Mouse (Mus musculus): ENCODE results near the gene Fam214a. TPM values are rescaled to one million over a fixed set of nuclear protein-coding genes. Genes with fewer than 3 reads are reported as not detected.

Gene Fam214a
- polyA plus RNA-seq, 1 experiment from 2014 or later = 11.1 TPM

DNA sequence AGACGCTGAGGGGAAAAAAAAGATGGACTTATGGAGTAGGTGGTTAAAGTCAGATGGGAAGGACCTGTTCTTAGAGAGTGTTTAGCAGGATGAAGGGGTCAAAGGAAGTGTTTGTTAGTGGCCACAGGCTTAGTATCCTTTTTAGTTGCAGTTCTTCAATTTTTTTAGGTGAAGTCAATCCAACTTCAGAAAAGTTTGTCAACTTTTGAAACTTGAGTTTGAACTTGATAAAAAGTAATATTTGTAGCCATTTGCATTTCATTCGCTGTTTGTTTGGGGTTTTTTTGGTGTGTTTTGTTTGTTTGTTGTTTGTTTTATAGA, 1.2 kb downstream of the Fam214a start:
- Histone ChIP-seq H3K36me3 (peaks cover 6% of the 10 kb centered on the region; the same call in 1 of the 2 replicates), H3K9ac (no peak overlapping the region), H3K27ac (no peak overlapping the region), H3K9me3 (no peaks in the 10 kb centered on the region), H3K4me3 (peak overlapping the region; percentile 99), H3K27me3 (no peaks in the 10 kb centered on the region), H3K4me1 (peaks cover 14% of the 10 kb centered on the region), H3K4me2 (peak overlapping the region; percentile 85)
- 50% methylated on average over 2 of the region's 2 CpGs for WGBS
- no peak for ATAC-seq (ENCODE audit: insufficient number of reproducible peaks, low FRiP score, low TSS enrichment, low read depth)

DNA sequence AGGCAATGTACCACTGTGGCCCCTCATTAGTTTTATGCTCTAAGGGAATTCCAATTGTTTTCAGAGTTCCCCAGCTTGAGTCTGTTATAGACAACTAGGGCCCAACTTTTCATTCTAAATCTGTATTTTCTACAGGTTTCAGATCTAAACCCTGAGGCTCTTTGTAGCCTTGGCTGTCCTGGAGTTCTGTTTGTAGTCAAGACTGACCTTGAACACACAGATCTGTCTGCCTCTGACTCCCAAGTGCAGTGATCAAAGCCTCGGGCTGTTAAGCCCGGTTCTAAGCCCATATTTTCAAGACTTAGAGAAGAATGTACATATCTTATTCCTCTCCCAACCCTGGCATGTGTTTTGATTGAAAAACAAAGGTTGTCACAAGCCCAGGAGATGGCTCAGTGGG, 1.7 kb downstream of the Fam214a start:
- H3K4me2 ChIP-seq = 0 out of 2 replicates have a peak overlapping the region, but pooled peaks have one; percentile 85
- H3K9me3 ChIP-seq = no peaks in the 10 kb centered on the region
- peaks cover 14% of the 10 kb centered on the region for H3K4me1 ChIP-seq
- H3K36me3 ChIP-seq = peaks cover 11% of the 10 kb centered on the region; the same call in 1 of the 2 replicates
- no peak overlapping the region for H3K27ac ChIP-seq
- no peak for ATAC-seq (ENCODE audit: insufficient number of reproducible peaks, low FRiP score, low TSS enrichment, low read depth)
- H3K27me3 ChIP-seq = no peaks in the 10 kb centered on the region
- H3K4me3 ChIP-seq = no peak overlapping the region
- H3K9ac ChIP-seq = no peak overlapping the region
- 86% methylated on average over 2 of the region's 2 CpGs for WGBS

DNA sequence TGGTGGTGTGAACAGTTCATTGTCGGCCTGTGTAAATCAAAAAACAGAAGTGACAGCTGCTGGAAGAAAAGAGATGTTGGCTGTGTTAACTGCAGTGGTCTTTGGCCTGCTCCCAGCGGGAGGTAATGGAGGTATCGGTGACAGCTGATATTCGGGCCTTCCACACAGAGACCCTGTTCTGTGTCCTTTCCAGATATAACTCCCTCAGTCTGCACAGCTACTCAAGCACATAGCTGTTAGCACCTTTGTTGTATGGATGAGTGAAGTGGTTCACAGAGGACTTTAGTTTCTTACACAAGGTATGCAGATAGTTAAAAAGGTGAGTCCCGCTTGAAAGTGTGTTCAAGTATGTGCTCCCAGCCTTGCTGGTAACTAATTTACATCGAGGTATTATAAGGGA, 7.9 kb downstream of the Fam214a start:
- 67% methylated on average over 6 of the region's 6 CpGs for WGBS
- ATAC-seq (ENCODE audit: insufficient number of reproducible peaks, low FRiP score, low TSS enrichment, low read depth) = no peak
- H3K27ac ChIP-seq = no peak overlapping the region

DNA sequence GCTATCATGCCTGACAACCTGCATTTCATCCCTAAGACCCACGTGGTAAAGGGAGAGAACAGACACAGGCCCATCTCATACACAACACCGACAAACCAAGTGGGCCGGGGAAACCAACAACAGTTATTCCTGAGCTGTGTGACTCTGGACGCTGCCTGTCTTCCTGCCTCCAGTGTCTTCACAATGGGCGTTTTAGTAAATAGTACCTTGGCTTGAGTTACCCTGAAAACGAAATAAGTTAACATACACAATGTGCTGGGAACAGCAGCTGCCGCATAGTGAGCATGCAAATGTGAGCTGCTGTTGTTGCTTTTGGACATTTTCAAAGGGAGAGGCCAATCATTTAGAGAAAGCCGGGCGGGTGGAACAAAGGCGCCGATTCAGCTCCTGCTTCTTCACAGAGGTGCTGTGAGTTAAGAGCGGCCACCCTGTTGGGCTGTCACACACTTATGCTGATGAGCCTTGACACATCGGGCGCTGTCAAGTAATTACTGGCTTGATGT, 8.4 kb downstream of the Fam214a start:
- Histone ChIP-seq H3K4me3 (no peak overlapping the region), H3K9me3 (no peaks in the 10 kb centered on the region), H3K36me3 (peaks cover 12% of the 10 kb centered on the region; the same call in 1 of the 2 replicates), H3K9ac (no peak overlapping the region), H3K27me3 (no peaks in the 10 kb centered on the region), H3K4me1 (no peaks in the 10 kb centered on the region), H3K4me2 (no peak overlapping the region), H3K27ac (no peak overlapping the region)
- ATAC-seq (ENCODE audit: insufficient number of reproducible peaks, low FRiP score, low TSS enrichment, low read depth) = no peak
- 24% methylated on average over 14 of the region's 14 CpGs for WGBS

More for the DNA sequence above, 7.9 kb downstream of the Fam214a start:
- peaks cover 14% of the 10 kb centered on the region; the same call in 1 of the 2 replicates for H3K36me3 ChIP-seq
- H3K9ac ChIP-seq = no peak overlapping the region
- H3K9me3 ChIP-seq = no peaks in the 10 kb centered on the region
- H3K4me2 ChIP-seq = no peak overlapping the region
- H3K4me1 ChIP-seq = no peaks in the 10 kb centered on the region
- H3K4me3 ChIP-seq = no peak overlapping the region
- no peaks in the 10 kb centered on the region for H3K27me3 ChIP-seq

DNA sequence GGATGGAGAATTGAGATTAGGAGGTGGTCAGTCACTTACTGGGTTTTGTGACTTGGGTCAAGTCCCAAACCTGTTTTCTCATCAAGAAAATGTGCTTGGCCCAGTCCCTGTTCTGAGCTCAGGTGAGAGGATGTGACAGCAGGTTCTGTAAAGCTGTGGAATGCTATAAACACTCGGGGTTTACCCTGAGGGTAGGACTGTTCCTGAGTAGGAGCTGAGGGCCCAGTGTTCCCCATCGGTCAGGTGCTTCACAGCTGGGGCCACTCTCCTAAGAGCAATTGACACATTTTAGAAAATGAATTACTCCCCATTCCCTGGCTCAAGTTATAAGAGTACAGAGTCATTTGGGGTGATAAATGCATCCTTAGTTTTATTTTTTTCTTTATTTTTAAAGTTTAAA, 11.3 kb downstream of the Fam214a start:
- no peak overlapping the region for H3K9ac ChIP-seq
- no peak overlapping the region for H3K4me3 ChIP-seq
- H3K36me3 ChIP-seq = peaks cover 7% of the 10 kb centered on the region; the same call in 1 of the 2 replicates
- H3K4me2 ChIP-seq = no peak overlapping the region
- WGBS = 36% methylated on average over 2 of the region's 2 CpGs
- H3K4me1 ChIP-seq = no peaks in the 10 kb centered on the region
- no peaks in the 10 kb centered on the region for H3K27me3 ChIP-seq
- H3K27ac ChIP-seq = no peak overlapping the region
- H3K9me3 ChIP-seq = no peaks in the 10 kb centered on the region
- no peak for ATAC-seq (ENCODE audit: insufficient number of reproducible peaks, low FRiP score, low TSS enrichment, low read depth)

DNA sequence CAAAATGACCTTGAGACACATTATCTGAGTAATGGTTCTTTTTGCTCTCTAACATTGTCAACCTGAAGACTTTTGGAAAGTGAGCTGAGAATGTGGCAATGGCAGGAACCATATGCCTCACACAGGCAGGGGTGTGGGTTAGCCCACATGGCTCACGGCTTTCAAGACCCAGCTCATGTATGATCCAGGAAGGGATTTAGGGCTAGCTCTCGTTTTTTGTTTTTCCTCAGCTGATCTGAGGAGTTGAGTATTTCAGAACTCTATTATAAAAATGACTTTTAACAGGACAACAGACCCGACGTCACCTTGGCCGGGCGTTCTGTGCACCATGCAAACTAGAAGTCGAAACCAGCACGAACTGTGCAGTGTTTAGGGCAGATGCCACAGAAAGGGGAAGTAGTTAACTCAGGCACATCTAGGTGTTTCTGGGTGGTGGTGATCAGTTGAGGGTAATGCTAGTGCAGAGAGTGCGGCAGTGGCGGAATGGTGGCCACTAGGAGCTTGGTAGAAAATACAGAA, 12.2 kb downstream of the Fam214a start:
- WGBS = 84% methylated on average over 10 of the region's 10 CpGs

DNA sequence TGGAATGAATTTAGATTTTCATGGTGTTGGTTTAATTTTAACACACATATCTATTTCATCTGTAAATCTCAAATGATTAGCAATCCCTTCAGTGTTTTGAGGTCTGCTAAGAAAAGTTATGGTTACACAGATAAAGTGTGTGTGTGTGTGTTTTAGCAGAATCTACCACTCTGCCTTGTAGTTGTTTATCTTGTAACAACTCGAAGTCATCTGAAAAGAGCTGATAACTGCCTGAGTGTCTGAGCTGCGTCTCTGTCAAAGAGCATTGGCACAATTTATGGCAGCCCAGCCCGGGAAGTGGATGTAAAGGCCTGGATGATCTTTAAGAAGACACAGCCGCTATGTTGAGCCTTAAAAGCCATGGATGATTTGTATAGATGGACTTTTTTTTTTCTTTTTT, 13.5 kb downstream of the Fam214a start:
- Histone ChIP-seq H3K4me2 (no peak overlapping the region), H3K4me1 (no peaks in the 10 kb centered on the region), H3K27ac (no peak overlapping the region), H3K9ac (no peak overlapping the region), H3K4me3 (no peak overlapping the region), H3K27me3 (no peaks in the 10 kb centered on the region), H3K9me3 (no peaks in the 10 kb centered on the region), H3K36me3 (no peaks in the 10 kb centered on the region)
- no peak for ATAC-seq (ENCODE audit: insufficient number of reproducible peaks, low FRiP score, low TSS enrichment, low read depth)
- 57% methylated on average over 4 of the region's 4 CpGs for WGBS

More for the DNA sequence above, 12.2 kb downstream of the Fam214a start:
- H3K9me3 ChIP-seq = no peaks in the 10 kb centered on the region
- no peak overlapping the region for H3K9ac ChIP-seq
- H3K4me3 ChIP-seq = no peak overlapping the region
- H3K36me3 ChIP-seq = no peaks in the 10 kb centered on the region; the same call in 1 of the 2 replicates
- no peaks in the 10 kb centered on the region for H3K4me1 ChIP-seq
- no peak for ATAC-seq (ENCODE audit: insufficient number of reproducible peaks, low FRiP score, low TSS enrichment, low read depth)
- no peak overlapping the region for H3K27ac ChIP-seq
- no peak overlapping the region for H3K4me2 ChIP-seq
- no peaks in the 10 kb centered on the region for H3K27me3 ChIP-seq

DNA sequence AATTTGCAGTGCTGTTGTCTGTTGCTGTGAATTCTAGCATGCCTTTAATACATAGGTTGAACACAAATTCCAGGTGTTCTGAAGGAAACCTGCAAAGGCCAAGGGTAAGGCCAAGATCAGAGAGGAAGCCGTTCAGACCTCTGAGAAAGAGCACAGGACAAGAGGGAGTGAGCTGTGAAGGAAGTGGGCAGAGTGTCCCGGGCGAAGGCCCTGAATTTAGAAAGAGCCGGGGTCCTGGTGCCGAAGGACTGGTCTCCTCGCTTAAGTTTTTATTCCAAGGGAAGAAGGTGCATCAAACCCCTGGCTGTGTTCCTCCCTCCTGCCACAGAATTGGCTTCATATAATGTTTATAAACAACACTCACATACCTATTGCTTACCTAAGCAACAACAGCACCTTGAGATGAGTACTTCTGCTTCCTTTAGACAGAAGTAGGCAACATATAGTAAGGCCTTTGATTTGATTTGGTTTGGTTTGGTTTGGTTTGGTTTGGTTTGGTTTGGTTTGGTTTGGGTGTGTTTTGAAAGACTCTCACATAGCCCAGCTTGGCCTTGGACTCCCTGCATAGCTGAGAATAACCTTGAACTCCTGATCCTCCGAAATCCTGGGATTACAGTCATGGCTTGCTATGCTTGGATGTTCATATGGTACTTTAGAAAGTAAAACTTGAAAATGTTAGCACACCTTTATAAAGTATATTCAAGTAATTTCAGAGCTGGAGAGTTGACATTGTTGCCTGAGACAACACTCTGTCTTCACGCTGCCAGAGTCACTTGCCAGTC, 16.2 kb downstream of the Fam214a start:
- H3K4me1 ChIP-seq = no peaks in the 10 kb centered on the region
- H3K9me3 ChIP-seq = no peaks in the 10 kb centered on the region
- no peaks in the 10 kb centered on the region for H3K27me3 ChIP-seq
- H3K27ac ChIP-seq = no peak overlapping the region
- H3K4me3 ChIP-seq = no peak overlapping the region
- H3K36me3 ChIP-seq = no peaks in the 10 kb centered on the region
- H3K4me2 ChIP-seq = no peak overlapping the region
- ATAC-seq (ENCODE audit: insufficient number of reproducible peaks, low FRiP score, low TSS enrichment, low read depth) = no peak
- WGBS = 86% methylated on average over 8 of the region's 8 CpGs
- H3K9ac ChIP-seq = no peak overlapping the region

DNA sequence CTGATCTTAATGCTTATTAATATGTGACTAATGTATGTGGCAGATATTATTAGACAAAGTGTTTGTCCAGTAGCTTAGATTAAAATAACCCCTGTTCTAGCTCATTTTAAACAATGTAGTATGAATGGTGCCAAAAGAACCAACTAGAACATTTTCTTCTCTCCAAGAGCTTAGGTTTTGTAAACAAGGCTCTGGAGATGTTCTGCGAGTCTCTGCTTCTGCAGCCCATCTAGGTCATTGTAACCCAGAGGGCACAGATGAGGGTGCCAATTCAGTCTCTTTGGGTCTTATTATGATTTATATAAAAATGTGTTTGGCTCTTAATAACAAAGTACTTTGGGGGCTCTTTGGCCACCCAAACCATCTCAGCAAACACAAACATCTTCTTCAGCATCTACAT, 17.9 kb downstream of the Fam214a start:
- Histone ChIP-seq H3K27ac (no peak overlapping the region), H3K9ac (no peak overlapping the region), H3K4me1 (peaks cover 13% of the 10 kb centered on the region), H3K9me3 (no peaks in the 10 kb centered on the region), H3K4me3 (no peak overlapping the region), H3K27me3 (no peaks in the 10 kb centered on the region), H3K36me3 (no peaks in the 10 kb centered on the region), H3K4me2 (no peak overlapping the region)
- 95% methylated on average over 1 of the region's 1 CpGs for WGBS
- no peak for ATAC-seq (ENCODE audit: insufficient number of reproducible peaks, low FRiP score, low TSS enrichment, low read depth)

DNA sequence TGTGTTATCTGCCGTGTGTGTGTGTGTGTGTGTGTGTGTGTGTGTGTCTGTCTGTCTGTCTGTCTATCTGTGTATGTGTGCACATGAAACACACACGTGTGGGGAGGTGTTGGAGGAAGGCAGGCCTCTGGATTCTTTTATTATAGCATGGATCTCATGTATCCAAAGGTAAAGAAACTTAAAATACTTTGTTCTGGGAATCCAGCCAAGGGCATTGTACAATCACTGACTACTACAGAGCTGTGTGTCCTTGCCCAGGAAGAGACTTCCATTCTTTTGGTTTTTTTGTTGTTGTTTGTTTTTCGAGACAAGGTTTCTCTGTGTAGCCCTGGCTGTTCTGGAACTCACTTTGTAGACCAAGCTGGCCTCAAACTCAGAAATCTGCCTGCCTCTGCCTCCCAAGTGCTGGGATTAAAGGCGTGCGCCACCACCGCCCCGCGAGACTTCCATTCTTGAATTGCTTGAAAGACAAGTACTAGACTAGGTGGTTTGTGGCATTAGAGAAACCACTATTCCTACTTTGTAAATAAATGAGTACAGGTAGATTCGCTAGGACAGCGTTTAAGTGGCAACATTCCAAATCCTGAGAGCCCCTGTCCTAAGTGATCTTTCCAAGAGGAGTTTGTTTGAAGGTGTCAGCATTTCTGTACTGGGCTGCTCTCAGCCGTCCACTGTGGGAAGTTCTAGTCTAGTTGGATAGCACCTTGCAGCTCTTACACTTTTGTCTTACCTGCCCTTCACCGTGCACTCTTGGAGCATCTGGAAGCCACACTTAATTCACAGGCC, 18.7 kb downstream of the Fam214a start:
- no peaks in the 10 kb centered on the region for H3K27me3 ChIP-seq
- H3K4me3 ChIP-seq = no peak overlapping the region
- no peak overlapping the region for H3K9ac ChIP-seq
- no peaks in the 10 kb centered on the region for H3K9me3 ChIP-seq
- peaks cover 14% of the 10 kb centered on the region for H3K4me1 ChIP-seq
- 87% methylated on average over 12 of the region's 12 CpGs for WGBS
- no peak overlapping the region for H3K27ac ChIP-seq
- H3K36me3 ChIP-seq = no peaks in the 10 kb centered on the region
- no peak for ATAC-seq (ENCODE audit: insufficient number of reproducible peaks, low FRiP score, low TSS enrichment, low read depth)
- H3K4me2 ChIP-seq = no peak overlapping the region

DNA sequence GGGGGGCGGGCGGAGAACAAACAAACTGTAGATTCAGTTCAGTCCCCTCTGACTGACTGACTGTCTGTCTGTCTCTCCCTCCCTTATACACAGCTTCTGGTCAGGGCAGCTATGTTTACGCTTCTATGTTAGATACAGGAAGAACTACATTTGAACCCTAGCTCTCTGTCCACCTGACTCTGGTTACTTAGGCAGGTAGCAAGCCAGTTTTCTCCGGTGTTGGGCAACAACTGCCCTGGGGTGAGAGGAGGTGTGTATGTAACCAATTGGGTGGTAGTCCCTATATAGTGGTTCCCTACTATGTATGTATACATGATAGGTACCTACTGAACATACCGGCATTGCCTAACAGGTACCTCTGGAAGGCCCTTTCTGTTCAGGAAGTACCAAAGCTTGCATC, 20.1 kb downstream of the Fam214a start:
- no peak for ATAC-seq (ENCODE audit: insufficient number of reproducible peaks, low FRiP score, low TSS enrichment, low read depth)
- Histone ChIP-seq H3K36me3 (no peaks in the 10 kb centered on the region), H3K9ac (no peak overlapping the region), H3K4me3 (no peak overlapping the region), H3K4me1 (peaks cover 14% of the 10 kb centered on the region), H3K4me2 (no peak overlapping the region), H3K9me3 (no peaks in the 10 kb centered on the region), H3K27me3 (no peaks in the 10 kb centered on the region), H3K27ac (no peak overlapping the region)
- 87% methylated on average over 5 of the region's 5 CpGs for WGBS

DNA sequence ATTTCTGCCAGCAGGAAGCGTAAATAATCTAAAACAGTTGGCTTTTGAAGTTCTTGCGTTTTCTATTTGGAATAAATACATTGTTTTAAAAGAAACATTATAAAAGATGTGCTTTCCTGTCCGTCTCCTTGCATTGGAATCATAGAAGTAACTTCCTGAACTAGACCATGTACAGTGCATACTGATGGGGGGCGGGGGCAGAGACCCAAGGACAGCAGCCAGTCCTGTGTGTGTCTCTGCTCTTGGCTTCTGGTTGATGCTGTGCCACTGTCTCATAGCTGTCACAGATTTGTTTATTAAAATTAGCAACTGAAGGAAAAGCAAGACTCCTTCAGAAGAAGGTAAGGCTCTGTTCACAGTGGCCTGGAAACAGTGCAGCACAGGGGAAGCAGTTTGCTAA, 20.5 kb downstream of the Fam214a start:
- Histone ChIP-seq H3K36me3 (no peaks in the 10 kb centered on the region), H3K4me1 (peaks cover 14% of the 10 kb centered on the region), H3K9ac (no peak overlapping the region), H3K4me3 (no peak overlapping the region), H3K9me3 (no peaks in the 10 kb centered on the region), H3K4me2 (no peak overlapping the region), H3K27me3 (no peaks in the 10 kb centered on the region), H3K27ac (no peak overlapping the region)
- ATAC-seq (ENCODE audit: insufficient number of reproducible peaks, low FRiP score, low TSS enrichment, low read depth) = no peak
- 80% methylated on average over 4 of the region's 4 CpGs for WGBS

All from limb, embryonic 15.5 days (tissue).